In the genomic region with DNA sequence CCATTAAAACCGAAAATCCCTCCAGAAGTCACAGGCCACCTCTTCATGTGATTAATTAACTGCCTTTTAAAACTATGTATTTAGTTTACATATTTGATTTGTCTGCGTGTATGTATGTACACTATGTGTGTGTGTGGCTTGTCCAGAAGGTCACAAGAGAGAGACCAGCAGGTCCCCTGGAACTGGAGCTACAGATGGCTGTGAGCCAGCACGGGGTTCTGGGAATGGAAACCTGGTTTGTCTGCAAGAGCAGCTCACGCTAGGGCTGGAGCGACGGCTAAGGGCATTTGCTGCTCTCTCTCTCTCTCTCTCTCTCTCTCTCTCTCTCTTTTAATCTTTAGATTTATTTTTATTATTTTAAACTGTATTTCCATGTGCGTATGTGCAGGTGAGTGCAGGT, we compare ENCODE assay signal across 17 mouse cellular contexts.
A peak's percentile ranks its signal among the peaks of the same experiment; 100 is the strongest.
DNase-seq lines count a peak whose midpoint lies in the region; ATAC-seq and TF ChIP-seq lines count a peak whose summit lies in the region.
"Had no signal": no experiment of that assay in that cellular context is flagged by ENCODE, and none has a peak within 500 bp of the region (broad histone marks: within the 10 kb centered on the region; RNA-seq: fewer than 3 reads in every experiment).

No protein-coding gene starts in this region.

- no peak for TF ChIP-seq EP300 in liver, postnatal 0 days (IDR thresholded peaks at IDR 0.05; ENCODE audit: low read depth)

- peaks cover 14% of the 10 kb centered on the region for H3K4me1 ChIP-seq in intestine, embryonic 16.5 days (ENCODE audit: control insufficient read depth, insufficient read depth, low read length)
- peaks cover 7% of the 10 kb centered on the region for H3K4me1 ChIP-seq in liver, postnatal 0 days (ENCODE audit: insufficient read depth)

- intact Hi-C loops in gastrocnemius, adult 2 months (cut with DNase I), result no loop called here
- intact Hi-C loops in gastrocnemius, postnatal 36 days (cut with DNase I), result loop anchor here (5.0 kb wide), 1 partner anchor 94 kb away; no protein-coding TSS in a partner anchor
- intact Hi-C loops in left cerebral cortex, postnatal 4 days (cut with DNase I), result no loop called here

- H3K4me3 ChIP-seq in gastrocnemius, adult 2 months, result no peak overlapping the region
- no peak overlapping the region for H3K4me3 ChIP-seq in intestine, embryonic 16.5 days (ENCODE audit: low read length)
- no peak overlapping the region for H3K4me3 ChIP-seq in liver, postnatal 0 days (ENCODE audit: low read depth, low read length)
- H3K4me3 ChIP-seq: embryonic facial prominence, embryonic 10.5 days; hindbrain, embryonic 12.5 days; lung, embryonic 15.5 days had no signal

- H3K9me3 ChIP-seq in intestine, embryonic 16.5 days (ENCODE audit: control insufficient read depth, low read length), result no peaks in the 10 kb centered on the region
- no peaks in the 10 kb centered on the region for H3K9me3 ChIP-seq in liver, postnatal 0 days (ENCODE audit: low read length)
- H3K9me3 ChIP-seq: embryonic facial prominence, embryonic 10.5 days; hindbrain, embryonic 12.5 days; lung, embryonic 15.5 days had no signal

- 52% methylated on average over 7 of the region's 7 CpGs for WGBS in intestine, embryonic 16.5 days
- 89% methylated on average over 7 of the region's 7 CpGs for WGBS in liver, postnatal 0 days (ENCODE audit: insufficient replicate concordance)

- no peak overlapping the region for H3K27ac ChIP-seq in gastrocnemius, adult 2 months
- H3K27ac ChIP-seq in intestine, embryonic 16.5 days (ENCODE audit: low read length), result peak overlapping the region; percentile 74; the same call in 1 of the 2 replicates
- H3K27ac ChIP-seq in liver, postnatal 0 days (ENCODE audit: low read depth), result no peak overlapping the region
- H3K27ac ChIP-seq: embryonic facial prominence, embryonic 10.5 days; hindbrain, embryonic 12.5 days; lung, embryonic 15.5 days had no signal

- peak; percentile 48 for DNase-seq in gastrocnemius, adult 2 months
- no peak for DNase-seq in gastrocnemius, postnatal 36 days
- DNase-seq in left cerebral cortex, postnatal 4 days, result peak; percentile 71
- no peak for DNase-seq in left cerebral cortex, adult 11 months (ENCODE audit: low spot score)
- DNase-seq in cerebellum, postnatal 10 days, result peak; percentile 91 to 92
- DNase-seq in neural tube, embryonic 10.5 days (ENCODE audit: extremely low spot score, low spot score), result no peak
- no peak for DNase-seq in liver, postnatal 0 days
- DNase-seq: adrenal gland, postnatal 14 days; kidney, adult 11 months; kidney, postnatal 25 days; midbrain, embryonic 14.5 days; right cerebral cortex, postnatal 25 days had no signal

- no peak overlapping the region for H3K4me2 ChIP-seq in intestine, embryonic 16.5 days (ENCODE audit: low read depth, low read length)
- H3K4me2 ChIP-seq in liver, postnatal 0 days (ENCODE audit: low read depth, low read length), result no peak overlapping the region
- H3K4me2 ChIP-seq: hindbrain, embryonic 12.5 days; lung, embryonic 15.5 days had no signal

- H3K36me3 ChIP-seq in intestine, embryonic 16.5 days (ENCODE audit: control insufficient read depth, insufficient read depth, low read length), result peaks cover 8% of the 10 kb centered on the region; the same call in 1 of the 2 replicates
- H3K36me3 ChIP-seq in liver, postnatal 0 days (replicated peaks; ENCODE audit: insufficient read depth, low read length), result no peaks in the 10 kb centered on the region
- H3K36me3 ChIP-seq: hindbrain, embryonic 12.5 days had no signal

- no peak for TF ChIP-seq CTCF in gastrocnemius, adult 2 months (IDR thresholded peaks at IDR 0.05)
- TF ChIP-seq CTCF in liver, postnatal 0 days (IDR thresholded peaks at IDR 0.05; ENCODE audit: low read depth), result no peak

- H3K9ac ChIP-seq in intestine, embryonic 16.5 days (ENCODE audit: low read depth, low read length), result no peak overlapping the region
- no peak overlapping the region for H3K9ac ChIP-seq in liver, postnatal 0 days (replicated peaks)
- H3K9ac ChIP-seq: hindbrain, embryonic 12.5 days; lung, embryonic 15.5 days had no signal

- no peaks in the 10 kb centered on the region for H3K27me3 ChIP-seq in intestine, embryonic 16.5 days (replicated peaks; ENCODE audit: control insufficient read depth, insufficient read depth, low read length)
- H3K27me3 ChIP-seq in liver, postnatal 0 days (ENCODE audit: insufficient read depth, low read length), result no peaks in the 10 kb centered on the region
- H3K27me3 ChIP-seq: hindbrain, embryonic 12.5 days; lung, embryonic 15.5 days had no signal

- peak; percentile 66 for ATAC-seq in intestine, embryonic 16.5 days
- ATAC-seq in liver, postnatal 0 days, result no peak
- ATAC-seq: forebrain, embryonic 16.5 days had no signal

Comparison
In these comparisons a context has a peak if more than half of its experiments do, and no peak if none do; other contexts are left out.
1. DNase-seq: peak in gastrocnemius, adult 2 months (single experiment), left cerebral cortex, postnatal 4 days (single experiment) and cerebellum, postnatal 10 days (2 of 2); none in gastrocnemius, postnatal 36 days (0 of 2), left cerebral cortex, adult 11 months (single experiment), neural tube, embryonic 10.5 days (single experiment) and liver, postnatal 0 days (single experiment).